Mouse (Mus musculus) WW6 (cell line): ENCODE results near the gene Klf3.
"Not testable (repeated sequence)": the region's sequence is repeated elsewhere in the genome, so short reads cannot be mapped to it uniquely, and the experiment has no call there.

Experiments
- DNase-seq: peaks from one replicate; pipeline ENCODE4 v3.0.0-alpha.2; 2013; ENCODE audit warnings: low read depth, low spot score

Klf3 gene

DNA sequence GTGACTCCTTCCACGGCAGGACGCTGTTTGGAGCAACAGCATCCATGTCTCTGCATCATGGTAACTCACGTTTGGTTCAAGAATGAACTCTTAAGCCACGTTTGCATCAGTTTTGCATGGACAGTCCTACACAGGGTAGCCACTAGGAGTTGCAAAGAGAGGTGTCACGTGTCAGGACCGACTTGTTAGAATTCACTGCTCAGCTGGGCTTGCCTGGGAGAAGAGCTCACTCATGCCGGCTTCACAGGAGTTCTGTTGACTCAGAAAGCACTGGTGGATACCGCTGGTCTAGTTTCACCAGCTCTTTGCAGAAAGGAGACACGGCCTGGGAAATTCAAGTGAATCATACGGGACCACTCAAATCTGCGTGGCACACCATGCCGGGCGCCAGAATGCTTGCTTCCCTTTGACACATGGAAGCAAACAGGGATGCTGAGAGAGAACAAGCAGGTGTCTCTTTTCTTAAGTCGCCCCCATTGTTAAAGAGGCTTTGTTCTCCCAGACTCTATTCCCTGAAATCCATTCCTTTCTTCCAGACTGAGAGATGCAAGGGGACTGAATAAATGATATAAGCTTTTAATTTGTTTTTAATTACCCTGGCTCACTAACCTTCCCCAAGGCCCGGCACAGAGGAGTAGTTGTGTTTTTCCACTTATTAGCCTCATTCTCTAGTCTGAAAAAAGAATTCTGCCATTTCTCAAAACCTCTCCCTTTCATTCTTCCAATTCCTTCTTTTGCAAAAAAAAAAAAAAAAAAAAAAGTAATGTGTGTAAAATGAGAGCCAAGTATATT, 74.2 kb downstream of the Klf3 start:
- DNase-seq, result no peak

DNA sequence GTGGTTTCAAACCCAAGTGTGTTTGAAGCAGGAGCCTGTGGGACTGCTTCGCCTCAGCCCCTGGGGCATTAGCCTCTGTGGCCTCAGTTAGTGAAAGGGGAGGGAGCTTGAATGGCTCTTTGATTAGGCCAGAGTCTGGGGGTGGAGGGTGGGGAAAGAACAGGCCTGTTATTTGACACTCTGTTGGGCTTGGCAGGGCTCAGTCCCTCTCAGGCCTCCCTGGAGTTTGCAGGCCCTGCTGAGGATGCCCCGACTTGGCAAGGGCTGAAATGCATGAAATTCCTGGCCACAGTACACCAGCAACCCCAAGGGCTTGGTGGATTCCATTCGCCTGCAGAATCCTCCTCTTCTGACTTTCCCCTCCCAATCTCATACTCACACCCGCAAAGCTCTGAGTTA, 74.8 kb downstream of the Klf3 start:
- DNase-seq, result no peak

DNA sequence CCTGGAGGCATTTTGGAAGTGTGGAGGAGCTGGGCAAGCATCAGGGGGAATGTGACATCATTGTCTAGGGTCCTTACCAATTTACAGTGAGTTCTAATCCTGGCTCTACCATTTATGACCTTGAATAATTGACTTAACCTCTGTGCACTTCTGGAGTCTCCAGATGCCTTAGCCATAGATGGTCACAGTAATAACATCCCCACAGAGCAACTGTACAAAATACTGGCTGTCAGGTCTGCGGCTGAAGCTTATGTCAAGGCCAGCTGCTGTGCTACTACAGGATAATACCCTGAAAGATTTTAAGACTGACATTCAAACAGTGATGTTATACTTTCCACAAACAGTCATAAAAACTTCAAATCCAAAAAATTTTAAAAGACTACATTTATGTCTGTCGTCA, 75.3 kb downstream of the Klf3 start:
- DNase-seq, result no peak

DNA sequence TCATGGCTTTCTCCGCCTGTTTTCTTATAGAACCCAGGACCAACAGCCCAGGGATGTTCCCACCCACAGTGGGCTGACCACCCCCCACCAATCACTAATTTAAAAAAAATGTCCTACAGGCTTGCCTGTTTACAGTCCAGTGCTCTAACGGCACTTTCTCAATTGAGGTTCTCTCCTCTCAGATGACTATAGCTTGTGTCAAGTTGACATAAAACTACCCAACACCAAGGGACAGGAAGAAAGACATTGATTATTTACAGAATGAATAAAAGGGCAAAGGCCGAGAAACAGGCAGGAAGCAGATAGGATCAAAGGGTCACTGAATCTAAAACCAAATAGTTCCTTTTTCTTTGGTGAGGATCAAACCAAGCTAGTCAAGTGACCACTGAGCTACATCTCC, 76.1 kb downstream of the Klf3 start:
- DNase-seq, result no peak

DNA sequence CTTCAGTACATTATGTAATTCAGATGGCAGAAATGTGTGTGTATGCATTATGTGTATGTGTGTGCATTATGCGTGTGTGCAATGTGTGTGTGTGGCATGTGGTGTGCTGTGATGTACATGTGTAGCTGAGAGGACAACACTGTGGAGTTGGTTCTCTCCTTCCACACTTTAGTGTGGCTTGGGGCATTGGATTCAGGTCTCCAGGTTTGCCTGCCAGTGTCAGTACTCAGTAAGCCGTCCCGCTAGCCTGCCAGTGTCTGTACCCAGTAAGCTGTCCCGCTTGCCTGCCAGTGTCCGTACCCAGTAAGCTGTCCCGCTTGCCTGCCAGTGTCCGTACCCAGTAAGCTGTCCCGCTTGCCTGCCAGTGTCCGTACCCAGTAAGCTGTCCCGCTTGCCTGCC, 78.4 kb downstream of the Klf3 start:
- not testable (repeated sequence) for DNase-seq

DNA sequence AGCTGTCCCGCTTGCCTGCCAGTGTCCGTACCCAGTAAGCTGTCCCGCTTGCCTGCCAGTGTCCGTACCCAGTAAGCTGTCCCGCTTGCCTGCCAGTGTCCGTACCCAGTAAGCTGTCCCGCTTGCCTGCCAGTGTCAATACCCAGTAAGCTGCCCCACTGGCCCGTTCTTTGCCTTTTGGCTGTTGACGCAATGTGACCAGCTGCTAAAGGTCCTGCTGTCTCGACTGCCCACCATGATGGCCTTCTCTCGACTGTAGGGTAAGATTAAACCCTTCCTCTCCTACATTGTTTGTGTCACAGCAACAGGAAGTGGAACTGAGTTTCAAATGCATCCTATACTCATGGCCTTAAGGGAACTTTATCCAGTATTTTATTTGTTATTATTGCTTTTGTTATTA, 78.8 kb downstream of the Klf3 start:
- not testable (repeated sequence) for DNase-seq
